Mouse (Mus musculus): ENCODE results near the gene Uts2r. TPM values are rescaled to one million over a fixed set of nuclear protein-coding genes. Genes with fewer than 3 reads are reported as not detected.
A peak's percentile ranks its signal among the peaks of the same experiment; 100 is the strongest.

Uts2r gene
- total and polyA plus RNA-seq, 2 experiments from 2014 or later: 0.16 to 0.84 TPM

DNA sequence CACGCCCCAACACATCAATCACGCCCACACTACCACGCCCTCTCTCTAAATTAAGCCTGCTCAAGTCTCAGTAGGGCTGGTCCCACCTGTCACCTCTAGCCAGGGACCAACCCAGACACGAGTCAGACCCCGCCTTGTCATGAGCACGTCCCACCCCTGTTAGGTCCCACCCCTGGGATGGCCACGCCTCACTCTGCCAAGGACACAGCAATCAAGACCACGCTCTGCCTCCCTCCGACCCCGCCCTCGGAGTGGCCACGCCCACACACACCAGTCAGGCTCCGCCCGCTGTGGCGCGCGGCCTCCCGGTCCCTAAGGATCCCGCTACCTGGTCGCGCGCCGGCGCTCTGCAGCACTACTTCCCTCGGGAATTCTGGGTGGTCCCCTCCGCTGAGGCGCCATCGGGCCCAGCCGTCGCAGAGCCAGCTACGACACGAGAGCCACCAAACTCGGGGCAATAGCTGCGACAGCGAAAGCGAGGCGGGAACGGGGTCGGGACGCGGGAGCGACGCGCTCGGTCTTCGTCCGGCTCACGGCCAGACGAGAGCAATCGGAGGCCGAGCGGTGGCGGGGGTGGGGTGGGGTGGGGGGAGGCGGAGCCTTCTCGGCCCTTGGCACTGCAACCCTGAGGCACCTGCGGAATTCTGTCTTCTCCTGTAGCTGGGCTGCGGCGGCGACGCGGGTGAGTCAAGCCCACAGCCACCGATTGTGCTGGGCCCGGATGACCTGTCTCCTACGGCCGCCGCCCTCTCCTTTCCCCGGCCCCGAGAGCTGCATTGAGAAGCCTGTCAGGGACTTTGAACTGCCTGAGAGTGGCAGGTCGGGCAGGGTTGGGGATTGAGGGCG is 44.3 kb downstream of the Uts2r start, which contains the start of the genes Hexdc and Ogfod3:
Hexdc (plus strand) TSS at position 273 of the 846 bp plus-strand sequence.
Ogfod3 (minus strand) TSS at position 551 of the 846 bp plus-strand sequence.
- WGBS: 0% methylated on average over 68 of the region's 70 CpGs
- H3K27me3 ChIP-seq (ENCODE audit: insufficient read depth, low read length): no peaks in the 10 kb centered on the region

More for the DNA sequence above, 44.3 kb downstream of the Uts2r start, which contains the start of the genes Hexdc and Ogfod3:
- Histone ChIP-seq H3K4me1 (ENCODE audit: insufficient read depth, low read length) (no peaks in the 10 kb centered on the region; the same call in 1 of the 2 replicates), H3K9me3 (ENCODE audit: low read length) (no peaks in the 10 kb centered on the region), H3K36me3 (ENCODE audit: insufficient read depth, low read length) (peaks cover 8% of the 10 kb centered on the region; the same call in 1 of the 2 replicates), H3K27ac (peak within 1 kb of the TSS; percentile 81), H3K4me3 (ENCODE audit: low read length) (peak within 1 kb of the TSS; percentile 79), H3K4me2 (ENCODE audit: low read depth, low read length) (peak within 1 kb of the TSS; percentile 62), H3K9ac (replicated peaks; ENCODE audit: low read length) (peak within 1 kb of the TSS; percentile 79)
- no peak for TF ChIP-seq CTCF (IDR thresholded peaks at IDR 0.05; ENCODE audit: low read depth)
- ATAC-seq (peak; percentile 97), DNase-seq (ENCODE audit: low spot score) (peak; percentile 96)

Other genes starting within 250 kb of the Uts2r start
- 4.2 and 7.1 TPM in 2 replicates for gene Ccdc57, start 227.4 kb upstream of the Uts2r start, total RNA-seq (2014; rRNA removed)
- 4.8 and 5.6 TPM in 2 replicates for gene Ccdc57, start 227.4 kb upstream of the Uts2r start, polyA plus RNA-seq (2015; fragmentation: Nextera tagmentation; extraction: Ambion mirVana)
- 22.9 and 24.9 TPM in 2 replicates for gene Slc16a3, start 211.8 kb upstream of the Uts2r start, total RNA-seq (2014; rRNA removed)
- gene Slc16a3, start 211.8 kb upstream of the Uts2r start, polyA plus RNA-seq (2015; fragmentation: Nextera tagmentation; extraction: Ambion mirVana): 6.4 and 7.8 TPM in 2 replicates
- 95.2 and 100 TPM in 2 replicates for gene Csnk1d, start 168.9 kb upstream of the Uts2r start, total RNA-seq (2014; rRNA removed)
- gene Csnk1d, start 168.9 kb upstream of the Uts2r start, polyA plus RNA-seq (2015; fragmentation: Nextera tagmentation; extraction: Ambion mirVana): 97.7 and 102 TPM in 2 replicates
- not detected in 2 replicates for gene Cd7, start 120.9 kb upstream of the Uts2r start, total RNA-seq (2014; rRNA removed)
- gene Cd7, start 120.9 kb upstream of the Uts2r start, polyA plus RNA-seq (2015; fragmentation: Nextera tagmentation; extraction: Ambion mirVana): 0.24 TPM in 1 of 2 replicates, not detected in the other
- gene Sectm1b, start 96.7 kb upstream of the Uts2r start, total RNA-seq (2014; rRNA removed): not detected in 2 replicates
- gene Sectm1b, start 96.7 kb upstream of the Uts2r start, polyA plus RNA-seq (2015; fragmentation: Nextera tagmentation; extraction: Ambion mirVana): not detected in 2 replicates
- not detected in 2 replicates for gene Sectm1a, start 79.1 kb upstream of the Uts2r start, total RNA-seq (2014; rRNA removed)
- not detected in 2 replicates for gene Sectm1a, start 79.1 kb upstream of the Uts2r start, polyA plus RNA-seq (2015; fragmentation: Nextera tagmentation; extraction: Ambion mirVana)
- gene Tex19.2, start 41.6 kb upstream of the Uts2r start, total RNA-seq (2014; rRNA removed): not detected in 2 replicates
- gene Tex19.2, start 41.6 kb upstream of the Uts2r start, polyA plus RNA-seq (2015; fragmentation: Nextera tagmentation; extraction: Ambion mirVana): not detected in 2 replicates
- gene Tex19.1, start 14.1 kb upstream of the Uts2r start, total RNA-seq (2014; rRNA removed): not detected in 2 replicates
- not detected in 2 replicates for gene Tex19.1, start 14.1 kb upstream of the Uts2r start, polyA plus RNA-seq (2015; fragmentation: Nextera tagmentation; extraction: Ambion mirVana)
- gene Hexdc, start 44.2 kb downstream of the Uts2r start, total RNA-seq (2014; rRNA removed): 80.2 and 89.6 TPM in 2 replicates
- gene Hexdc, start 44.2 kb downstream of the Uts2r start, polyA plus RNA-seq (2015; fragmentation: Nextera tagmentation; extraction: Ambion mirVana): 30.7 and 35.2 TPM in 2 replicates
- 16.7 and 20.1 TPM in 2 replicates for gene Ogfod3, start 44.4 kb downstream of the Uts2r start, total RNA-seq (2014; rRNA removed)
- gene Ogfod3, start 44.4 kb downstream of the Uts2r start, polyA plus RNA-seq (2015; fragmentation: Nextera tagmentation; extraction: Ambion mirVana): 34.8 and 35.3 TPM in 2 replicates
- 20.6 and 25.6 TPM in 2 replicates for gene Cybc1, start 69.1 kb downstream of the Uts2r start, total RNA-seq (2014; rRNA removed)
- gene Cybc1, start 69.1 kb downstream of the Uts2r start, polyA plus RNA-seq (2015; fragmentation: Nextera tagmentation; extraction: Ambion mirVana): 20.5 and 21.2 TPM in 2 replicates
- gene Narf, start 77.0 kb downstream of the Uts2r start, total RNA-seq (2014; rRNA removed): 108 and 137 TPM in 2 replicates
- gene Narf, start 77.0 kb downstream of the Uts2r start, polyA plus RNA-seq (2015; fragmentation: Nextera tagmentation; extraction: Ambion mirVana): 34.3 and 36.2 TPM in 2 replicates
- 89.7 and 95.1 TPM in 2 replicates for gene Foxk2, start 99.7 kb downstream of the Uts2r start, total RNA-seq (2014; rRNA removed)
- gene Foxk2, start 99.7 kb downstream of the Uts2r start, polyA plus RNA-seq (2015; fragmentation: Nextera tagmentation; extraction: Ambion mirVana): 11.4 and 12.8 TPM in 2 replicates
- gene Wdr45b, start 194.2 kb downstream of the Uts2r start, total RNA-seq (2014; rRNA removed): 77.9 and 78.0 TPM in 2 replicates
- 84.9 and 88.7 TPM in 2 replicates for gene Wdr45b, start 194.2 kb downstream of the Uts2r start, polyA plus RNA-seq (2015; fragmentation: Nextera tagmentation; extraction: Ambion mirVana)
- 7.6 and 11.4 TPM in 2 replicates for gene Rab40b, start 228.0 kb downstream of the Uts2r start, total RNA-seq (2014; rRNA removed)
- 8.9 and 9.9 TPM in 2 replicates for gene Rab40b, start 228.0 kb downstream of the Uts2r start, polyA plus RNA-seq (2015; fragmentation: Nextera tagmentation; extraction: Ambion mirVana)